Mouse (Mus musculus) left cerebral cortex, postnatal 25 days (tissue): Measurements from ENCODE around the gene Elf2. TPM values are rescaled to one million over a fixed set of nuclear protein-coding genes. Genes with fewer than 3 reads are reported as not detected.
A peak's percentile ranks its signal among the peaks of the same experiment; 100 is the strongest.

Experiments
- DNase-seq, 2 experiments: peaks; one replicate each; pipeline ENCODE4 v3.0.0; 2022; ENCODE audit warnings: low spot score in 2 of 2, mixed read lengths in 1 of 2
- intact Hi-C: fragments of 180-260 bp; cut with DNase I; formaldehyde crosslinking; loops from one replicate; pipeline ENCODE4 v1.15.1; 2025
- total RNA-seq, 2 experiments: library from RNA; stranded (reverse); gene quantifications; 2 replicates each; pipeline ENCODE4 v1.2.3; 2021

Elf2 gene
- total RNA-seq, 2 experiments from 2014 or later = 35.6 to 36.4 TPM

- intact Hi-C loops = no loop called here
- no peak for DNase-seq
Observed at GRCm38 (mm10) chr3:51249866-51250265, 90.6 kb downstream of the Elf2 start.

- no peak for DNase-seq
- intact Hi-C loops = no loop called here
Observed at GRCm38 (mm10) chr3:51249460-51249859, 91.0 kb downstream of the Elf2 start.

GRCm38 (mm10) chr3:51248600-51248999 is 91.9 kb downstream of the Elf2 start:
- intact Hi-C loops = no loop called here
- no peak for DNase-seq

GRCm38 (mm10) chr3:51247704-51248103 is 92.8 kb downstream of the Elf2 start:
- DNase-seq = no peak
- intact Hi-C loops = no loop called here

GRCm38 (mm10) chr3:51239541-51239940 is 100.9 kb downstream of the Elf2 start:
- intact Hi-C loops = no loop called here
- no peak for DNase-seq

GRCm38 (mm10) chr3:51238515-51238914 is 101.9 kb downstream of the Elf2 start:
- DNase-seq = no peak
- intact Hi-C loops = no loop called here

GRCm38 (mm10) chr3:51234752-51235055 is 105.8 kb downstream of the Elf2 start:
- intact Hi-C loops = loop anchor here (1.0 kb wide), 1 partner anchor 131 kb away; no protein-coding TSS in a partner anchor
- DNase-seq = no peak

- DNase-seq = peak; percentile 77
- intact Hi-C loops = loop anchor here (1.0 kb wide), 1 partner anchor 131 kb away; no protein-coding TSS in a partner anchor
Observed at GRCm38 (mm10) chr3:51233918-51234751, 106.3 kb downstream of the Elf2 start.

- intact Hi-C loops = no loop called here
- no peak for DNase-seq
Observed at GRCm38 (mm10) chr3:51233474-51233873, 107.0 kb downstream of the Elf2 start.

- no peak for DNase-seq
- intact Hi-C loops = no loop called here
Observed at GRCm38 (mm10) chr3:51232205-51232910, 108.1 kb downstream of the Elf2 start.

- intact Hi-C loops = loop anchor here (2.0 kb wide), 1 partner anchor 133 kb away; no protein-coding TSS in a partner anchor
- no peak for DNase-seq
Observed at GRCm38 (mm10) chr3:51231499-51231898, 109.0 kb downstream of the Elf2 start.

GRCm38 (mm10) chr3:51230886-51231285 is 109.6 kb downstream of the Elf2 start:
- DNase-seq = no peak
- intact Hi-C loops = loop anchor here (2.0 kb wide), 1 partner anchor 134 kb away; no protein-coding TSS in a partner anchor

- no peak for DNase-seq
- intact Hi-C loops = loop anchor here (2.0 kb wide), 1 partner anchor 135 kb away; no protein-coding TSS in a partner anchor
Observed at GRCm38 (mm10) chr3:51230146-51230835, 110.2 kb downstream of the Elf2 start.

GRCm38 (mm10) chr3:51229226-51229625 is 111.2 kb downstream of the Elf2 start:
- intact Hi-C loops = no loop called here
- no peak for DNase-seq

GRCm38 (mm10) chr3:51228821-51229205 is 111.7 kb downstream of the Elf2 start:
- DNase-seq = peak; percentile 64 to 73
- intact Hi-C loops = no loop called here

- DNase-seq = peak in 1 of 2 experiments; percentile 46
- intact Hi-C loops = no loop called here
Observed at GRCm38 (mm10) chr3:51228038-51228820, 112.2 kb downstream of the Elf2 start.

GRCm38 (mm10) chr3:51226601-51227000 is 113.9 kb downstream of the Elf2 start:
- intact Hi-C loops = no loop called here
- DNase-seq = no peak

GRCm38 (mm10) chr3:51225979-51226378 is 114.5 kb downstream of the Elf2 start:
- intact Hi-C loops = loop anchor here (2.0 kb wide), 1 partner anchor 51 kb away; no protein-coding TSS in a partner anchor

GRCm38 (mm10) chr3:51225226-51225750 is 115.2 kb downstream of the Elf2 start:
- peak in 1 of 2 experiments; percentile 40 for DNase-seq
- intact Hi-C loops = loop anchor here (2.0 kb wide), 1 partner anchor 52 kb away; no protein-coding TSS in a partner anchor

More at GRCm38 (mm10) chr3:51225979-51226378, 114.5 kb downstream of the Elf2 start:
- DNase-seq = no peak
